Mouse (Mus musculus) testis, postnatal 10 days (tissue): ENCODE data around the gene Zfp865.
"Not testable (repeated sequence)": the region's sequence is repeated elsewhere in the genome, so short reads cannot be mapped to it uniquely, and the experiment has no call there.

Source experiments
- DNase-seq: peaks from one replicate; pipeline ENCODE4 v3.0.0; 2021; ENCODE audit warnings: low spot score

Gene Zfp865

GRCm38 (mm10) chr7:5020000-5020681, at the start of gene Zfp865, which contains the start of gene Ccdc106:
Gene Zfp865 (plus strand): TSS chr7:5020376.
Gene Ccdc106 (plus strand): TSS chr7:5020553.
- peak; percentile 97 for DNase-seq

DNA sequence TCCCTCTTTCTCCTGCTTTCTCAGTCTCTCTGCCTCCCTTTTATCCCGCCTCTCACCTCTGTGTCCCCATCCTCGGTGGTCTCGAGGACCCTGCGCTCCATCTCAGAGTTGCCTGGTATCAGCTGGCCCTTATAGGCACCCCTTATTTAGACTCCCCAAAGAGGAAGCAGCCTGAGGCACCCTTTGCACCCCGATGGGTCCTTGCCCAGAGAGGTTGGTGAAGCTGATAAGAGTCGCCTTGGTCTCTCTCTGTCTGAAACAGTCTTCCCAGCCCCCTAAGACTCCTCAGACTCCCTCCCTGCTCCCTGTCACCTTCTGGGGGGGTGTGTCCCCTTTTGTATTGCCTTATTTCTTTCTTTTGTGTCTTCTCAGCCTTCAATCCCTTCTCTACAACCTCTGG, 49.1 kb upstream of the Zfp865 start, which contains the start of gene Sbk3:
Gene Sbk3, minus strand, starts transcription at position 101 of the 400 bp plus-strand sequence.
- DNase-seq = no peak

- DNase-seq = no peak
These were observed 48.5 kb upstream of the Zfp865 start for GRCm38 (mm10) chr7:4971710-4972109.

GRCm38 (mm10) chr7:4972321-4973047, 47.7 kb upstream of the Zfp865 start:
- DNase-seq = no peak

GRCm38 (mm10) chr7:4975455-4975854, 44.7 kb upstream of the Zfp865 start:
- DNase-seq = peak; percentile 37

DNA sequence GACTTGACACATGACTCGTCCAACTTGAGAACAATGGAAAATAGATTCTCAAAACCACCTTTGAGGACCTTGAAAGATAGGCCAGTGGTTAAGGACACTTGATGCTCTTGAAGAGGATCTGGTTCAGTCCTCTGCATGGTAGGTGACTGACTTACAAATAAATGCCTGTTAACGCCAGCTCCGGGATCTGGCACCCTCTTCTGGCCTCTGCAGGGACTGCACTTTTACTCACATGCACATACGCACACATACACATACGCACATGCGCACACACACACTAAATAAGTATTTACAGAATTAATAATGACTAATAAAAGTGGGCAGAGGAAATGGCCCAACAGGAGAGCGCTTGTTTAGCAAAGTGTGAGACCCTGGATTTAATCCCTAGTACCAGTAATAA, 43.3 kb upstream of the Zfp865 start:
- peak; percentile 51 for DNase-seq

GRCm38 (mm10) chr7:4988250-4988649, 31.9 kb upstream of the Zfp865 start:
- DNase-seq = no peak

GRCm38 (mm10) chr7:4993347-4993998, 26.7 kb upstream of the Zfp865 start:
- DNase-seq = no peak

DNA sequence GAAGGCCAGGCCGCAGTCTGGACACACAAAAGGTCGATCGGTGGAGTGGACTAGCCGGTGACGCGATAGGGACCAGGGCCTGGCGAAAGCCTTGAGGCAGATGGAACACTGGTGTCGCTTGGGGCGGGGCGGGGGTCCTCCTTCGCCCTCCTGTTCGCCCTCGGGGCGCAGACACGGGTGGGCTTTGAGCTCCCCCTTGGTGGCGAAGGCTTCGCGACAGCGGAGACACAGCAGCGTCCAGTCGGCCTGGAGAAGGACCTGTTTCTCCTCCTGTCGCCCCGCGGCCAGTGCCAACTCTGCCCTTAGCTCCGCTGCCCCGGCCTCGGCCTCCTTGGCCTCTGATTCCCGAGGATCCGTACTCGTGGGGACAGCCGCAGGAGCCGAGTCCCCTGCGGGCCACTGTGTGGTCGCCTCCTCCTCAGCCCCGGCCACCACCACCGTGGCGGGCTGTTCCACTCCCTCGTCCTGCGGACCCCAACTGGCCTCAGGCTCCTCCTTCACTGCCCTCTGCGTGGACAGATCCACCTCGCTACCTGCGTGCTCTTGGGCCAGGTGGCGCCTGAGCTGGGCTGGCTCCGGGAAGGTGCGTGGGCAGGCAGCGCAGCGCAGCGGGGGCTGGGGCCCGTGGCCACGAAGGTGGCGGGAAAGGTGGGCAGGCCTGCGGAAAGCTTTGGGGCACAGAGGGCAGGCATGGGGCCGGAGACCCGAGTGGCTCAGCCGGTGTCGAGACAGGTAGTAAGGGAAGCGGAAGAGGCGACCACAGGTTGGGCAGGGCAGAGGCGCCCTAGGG, 26.0 kb upstream of the Zfp865 start:
- DNase-seq = no peak

DNA sequence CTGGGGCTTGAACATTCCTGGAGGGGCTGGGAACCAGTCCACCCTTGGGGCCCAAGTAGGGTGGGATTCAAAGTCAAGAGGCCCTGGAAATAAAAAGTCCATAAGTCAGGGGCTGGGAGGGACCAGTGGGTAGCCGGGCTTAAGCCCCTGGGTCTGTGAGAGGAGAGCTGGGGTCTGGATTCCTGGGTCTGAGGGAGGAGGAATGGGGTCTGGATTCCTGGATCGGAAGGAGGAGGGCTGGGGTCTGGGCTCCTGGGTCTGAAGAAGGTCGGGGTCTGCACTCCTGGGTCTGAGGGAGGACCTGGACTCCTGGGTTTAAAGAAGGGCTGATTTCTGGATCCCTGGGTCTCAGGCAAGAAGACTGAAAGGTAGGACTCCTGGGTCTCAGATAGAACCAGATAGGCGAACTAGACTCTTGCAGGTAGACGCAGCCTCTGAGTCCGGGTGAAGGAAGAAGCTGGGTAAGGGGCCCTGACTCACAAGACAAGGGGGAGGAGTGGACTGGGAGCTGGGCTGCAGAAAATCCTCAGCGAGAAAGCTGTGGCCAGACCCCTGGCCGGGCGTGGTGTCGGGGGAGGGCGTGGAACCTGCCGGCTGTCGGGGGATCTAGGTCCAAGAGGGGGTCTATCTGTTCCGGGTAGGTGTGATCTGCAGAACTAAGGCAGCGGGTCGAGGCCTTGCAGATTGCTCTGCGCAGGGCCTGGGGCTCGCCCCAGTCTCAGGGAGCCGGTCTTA, 24.7 kb upstream of the Zfp865 start:
- DNase-seq = no peak

DNA sequence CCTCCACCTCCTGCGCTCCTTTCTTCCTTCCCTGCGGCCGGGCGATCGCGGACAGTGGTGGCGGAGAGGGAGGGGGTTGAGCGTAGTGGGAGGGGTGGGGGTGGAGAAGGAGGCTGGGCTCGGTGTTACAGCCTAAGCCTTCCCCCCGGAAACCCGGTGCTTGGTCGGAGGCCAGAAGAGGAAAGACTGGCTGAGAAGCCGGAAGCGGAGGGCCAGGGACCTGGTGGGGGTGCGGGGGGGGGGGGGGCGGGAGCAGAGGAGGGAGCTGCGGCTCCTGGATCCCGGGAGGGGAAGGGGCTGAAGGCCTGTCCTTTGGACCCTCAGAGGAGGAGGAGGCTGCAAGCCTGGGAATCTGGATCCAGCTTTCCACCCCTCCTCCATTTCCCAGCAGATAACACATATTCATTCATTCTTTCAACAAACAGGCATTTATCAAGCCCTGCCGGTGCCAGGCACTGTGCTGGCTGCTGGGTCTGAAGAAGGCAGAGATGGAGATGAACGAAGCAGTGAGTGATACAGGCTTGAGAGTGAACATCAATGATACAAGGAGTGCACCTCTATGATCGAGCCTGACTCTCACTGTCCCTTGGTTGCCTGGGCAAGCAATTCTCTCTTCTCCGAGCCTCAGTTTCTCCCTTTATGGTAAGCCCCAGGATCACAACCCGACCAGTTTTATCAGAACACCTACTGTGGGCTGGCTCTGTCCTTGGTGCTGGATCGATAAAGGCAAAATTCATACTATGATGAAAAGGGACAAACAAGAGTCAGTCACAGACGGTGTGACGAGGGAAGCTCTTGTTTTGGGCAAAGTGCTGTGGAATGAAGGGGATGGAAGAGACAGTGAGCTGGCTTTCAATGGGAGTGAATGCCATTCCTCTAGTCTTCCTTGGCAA, 23.9 kb upstream of the Zfp865 start, which contains the start of gene Zfp579:
Gene Zfp579, minus strand, starts transcription at position 156 of the 893 bp plus-strand sequence.
- DNase-seq = peak; percentile 97

DNA sequence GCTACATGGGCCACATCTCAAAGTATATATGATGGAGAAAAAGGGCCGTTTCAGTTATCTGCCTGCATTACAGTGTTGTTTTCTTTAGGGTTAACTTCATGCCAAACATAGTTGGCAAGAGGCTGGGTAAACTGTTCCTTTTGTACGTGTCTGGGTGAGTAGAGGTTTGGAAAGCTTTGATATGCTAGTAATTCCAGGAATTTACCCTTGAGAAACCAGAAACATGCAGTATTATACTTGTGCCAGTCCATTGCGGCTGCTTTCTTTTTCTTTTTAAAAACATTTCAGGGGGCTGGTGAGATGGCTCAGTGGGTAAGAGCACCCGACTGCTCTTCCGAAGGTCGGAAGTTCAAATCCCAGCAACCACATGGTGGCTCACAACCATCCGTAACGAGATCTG, 23.2 kb upstream of the Zfp865 start:
- DNase-seq = no peak

DNA sequence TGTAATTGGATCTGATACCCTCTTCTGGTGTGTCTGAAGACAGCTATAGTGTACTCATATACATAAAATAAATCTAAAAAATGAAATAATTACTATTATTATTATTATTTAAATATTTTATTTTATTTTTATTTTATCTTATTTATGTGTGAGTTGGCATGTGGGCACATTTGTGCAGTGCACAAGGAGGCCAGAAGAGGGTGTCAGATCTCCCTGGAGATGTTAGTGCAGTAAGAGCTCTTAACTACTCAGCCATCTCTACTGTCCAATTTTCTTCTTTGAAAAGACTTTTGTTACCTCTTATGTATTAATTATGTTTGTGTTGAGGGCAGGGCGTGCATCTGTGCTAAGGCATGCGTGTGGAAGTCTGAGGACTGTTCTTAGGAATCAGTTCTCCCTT, 20.3 kb upstream of the Zfp865 start:
- peak; percentile 49 for DNase-seq

DNA sequence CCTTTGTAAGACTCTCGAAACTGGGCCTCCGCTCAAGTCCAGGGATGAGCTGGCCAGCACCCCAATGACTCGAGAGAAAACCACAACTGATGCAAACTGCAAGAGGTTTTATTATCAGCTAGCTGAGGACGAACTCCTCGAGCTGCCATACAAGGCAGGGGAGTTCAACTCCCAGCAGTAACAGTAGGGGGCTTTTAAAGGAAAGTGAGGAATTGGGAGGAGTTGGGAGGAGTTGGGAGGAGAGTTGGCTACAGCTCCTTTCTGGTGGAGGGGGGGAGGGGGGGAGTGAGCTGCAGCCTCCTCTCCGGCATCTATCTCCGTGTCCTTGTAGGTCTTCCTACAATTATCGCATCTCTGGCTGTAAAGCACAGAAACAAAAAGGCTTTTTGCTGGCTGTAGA, 17.3 kb upstream of the Zfp865 start:
- not testable (repeated sequence) for DNase-seq

GRCm38 (mm10) chr7:5008229-5008628, 11.9 kb upstream of the Zfp865 start:
- no peak for DNase-seq

DNA sequence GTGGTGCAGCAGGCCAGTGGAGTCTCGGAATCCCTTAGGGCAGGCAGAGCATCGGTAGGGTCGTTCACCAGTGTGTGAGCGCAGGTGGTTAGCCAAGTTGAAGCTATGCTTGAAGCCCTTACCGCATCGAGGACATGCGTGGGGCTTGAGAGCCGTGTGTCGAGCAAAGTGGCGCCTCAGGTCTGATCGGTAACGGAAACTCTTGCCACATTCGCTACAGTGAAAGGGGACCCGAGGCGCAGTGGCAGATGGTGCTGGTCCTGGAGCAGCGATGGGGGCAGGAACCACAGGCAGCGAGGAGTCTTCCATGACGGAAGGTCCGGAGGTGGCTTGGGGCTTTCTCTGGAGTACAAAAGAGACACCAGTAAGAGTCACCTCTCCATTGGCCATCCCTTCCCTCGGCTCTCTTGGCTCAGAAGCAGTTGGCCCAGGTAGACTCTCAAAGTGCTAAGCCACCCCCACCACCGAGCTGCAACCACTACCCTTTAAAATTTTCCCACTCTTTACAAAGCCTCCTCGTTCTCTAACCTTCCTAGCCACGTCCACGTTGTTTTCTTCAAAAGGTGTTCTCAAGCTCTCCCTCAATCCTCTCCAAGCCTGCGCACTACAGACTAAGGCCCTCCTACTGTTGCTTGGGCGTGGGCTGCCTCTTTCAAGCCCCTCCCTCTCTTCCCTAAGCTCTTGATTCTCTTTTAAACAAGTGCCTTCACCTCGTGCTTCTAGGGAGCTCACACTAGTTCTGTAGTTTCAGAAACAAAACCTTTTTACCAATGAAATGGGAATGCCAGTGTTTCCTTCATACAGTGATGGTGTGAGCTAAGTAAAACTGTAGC, 7.3 kb upstream of the Zfp865 start:
- no peak for DNase-seq

DNA sequence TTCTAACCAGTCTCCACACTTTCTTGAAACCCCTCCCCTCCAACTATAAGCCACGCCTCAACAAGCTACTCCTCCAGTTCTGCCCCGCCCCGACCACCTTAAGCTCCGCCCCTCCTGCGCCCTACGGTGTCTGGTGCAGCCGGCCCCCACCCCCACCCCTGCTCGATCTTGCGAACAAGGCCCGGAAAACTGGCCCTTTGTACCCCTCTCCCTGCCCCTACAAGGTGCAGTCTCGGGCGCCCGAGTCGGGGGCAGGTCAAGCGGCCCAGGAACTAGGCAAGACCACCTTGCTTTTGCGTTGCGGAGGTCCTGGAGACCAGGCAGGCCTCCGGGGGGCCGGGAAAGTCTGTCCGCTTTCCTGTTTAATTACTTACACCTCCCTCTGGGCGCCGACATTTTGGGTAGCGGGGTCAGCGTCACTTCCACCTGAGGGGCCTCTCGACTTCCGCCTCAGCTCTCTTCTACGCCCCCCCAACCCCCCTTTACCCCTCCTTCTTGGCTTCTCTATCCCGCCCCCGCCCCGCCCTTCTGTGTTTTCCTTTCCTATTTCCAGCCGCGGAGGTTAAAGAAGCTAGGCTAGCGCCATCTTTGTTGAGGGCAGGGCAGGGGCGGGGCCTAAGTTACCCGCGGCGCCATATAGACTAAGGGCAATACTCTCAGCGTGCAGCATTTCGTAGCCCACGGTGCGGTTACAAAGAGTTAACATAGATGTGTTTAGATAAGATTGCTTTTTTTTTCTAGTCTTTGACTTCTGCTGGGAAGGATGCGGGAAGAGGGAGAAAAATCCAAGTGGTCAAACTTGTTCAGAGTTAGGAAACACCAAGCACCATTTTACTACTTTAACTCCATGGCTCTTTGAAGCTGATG, 5.7 kb upstream of the Zfp865 start, which contains the start of the genes Zfp524 and Fiz1:
Gene Zfp524, plus strand, starts transcription at position 165 of the 867 bp plus-strand sequence.
Gene Fiz1, minus strand, starts transcription at position 447 of the 867 bp plus-strand sequence.
- peak; percentile 98 for DNase-seq
